Mouse (Mus musculus) heart, adult 2 months (tissue): ENCODE data around the gene Tas1r1.

Experiments used
- CTCF ChIP-seq: fragments of 200-600 bp; IDR thresholded peaks from 2 replicates; pipeline ENCODE4 v1.8.1; 2022; ENCODE audit warnings: antibody characterized with exemption, mild to moderate bottlenecking, moderate library complexity
- EP300 ChIP-seq: fragments of 200-500 bp; IDR thresholded peaks from 2 replicates; pipeline ENCODE4 v1.6.1; 2011; ENCODE audit warnings: low read depth, low read length, control low read depth; ENCODE audit not compliant: insufficient read depth
- POLR2A ChIP-seq: fragments of 200-500 bp; IDR thresholded peaks from 2 replicates; pipeline ENCODE4 v1.6.1; 2011; ENCODE audit warnings: mild to moderate bottlenecking, low read depth, low read length, control low read depth; ENCODE audit not compliant: insufficient read depth

DNA sequence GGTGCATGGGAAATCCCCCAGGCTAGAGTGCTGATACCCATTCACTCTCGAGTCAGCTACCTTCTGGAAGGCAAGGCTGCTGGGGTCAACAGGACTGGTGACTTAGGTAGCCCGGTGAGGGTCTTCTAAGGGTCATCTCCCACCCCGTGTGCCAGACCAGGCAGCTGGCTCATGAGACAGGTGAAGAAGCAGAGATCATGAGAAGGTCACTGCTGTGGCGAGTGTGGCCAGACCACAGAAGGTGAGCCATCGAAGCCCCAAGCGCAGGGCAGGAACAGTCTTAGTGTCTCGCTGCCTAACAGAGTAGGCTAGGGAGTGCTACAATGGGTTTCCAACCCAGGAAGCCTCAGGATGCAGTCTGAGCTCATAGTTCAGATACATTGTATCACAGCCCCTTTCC is 46.2 kb upstream of the Tas1r1 start:
- no peak for TF ChIP-seq POLR2A
- TF ChIP-seq EP300 = no peak
- TF ChIP-seq CTCF = no peak
